Mouse (Mus musculus): ENCODE data around the gene Eif2b2.

Gene Eif2b2

GRCm38 (mm10) chr12:85193923-85194622 lies 25.2 kb upstream of the Eif2b2 start:
- DNase-seq (ENCODE audit: low spot score) = no peak

- peak; percentile 56 for DNase-seq (ENCODE audit: low spot score)
Observed at GRCm38 (mm10) chr12:85194623-85195018, 24.7 kb upstream of the Eif2b2 start.

DNA sequence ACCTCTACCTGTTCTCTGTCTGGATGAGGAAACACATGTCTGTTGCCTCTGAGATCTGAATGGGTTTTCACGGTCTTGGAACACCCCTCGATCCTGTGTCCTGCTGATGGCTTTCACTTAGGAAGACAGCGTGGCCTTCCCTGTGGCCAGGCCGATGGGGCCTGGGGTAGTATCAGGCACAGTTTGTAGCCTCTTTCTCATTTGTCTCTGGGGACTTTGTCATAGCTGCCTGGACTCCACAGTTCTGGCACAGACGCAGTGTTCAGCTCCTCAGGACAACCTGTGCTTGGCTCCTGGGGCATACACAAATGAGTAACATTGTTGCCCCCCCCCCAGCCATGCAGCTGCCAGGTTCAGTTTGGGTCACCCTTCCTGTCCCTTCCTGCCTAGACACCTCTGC lies 24.2 kb upstream of the Eif2b2 start:
- no peak for DNase-seq (ENCODE audit: low spot score)

GRCm38 (mm10) chr12:85196191-85196590 lies 23.1 kb upstream of the Eif2b2 start:
- no peak for DNase-seq (ENCODE audit: low spot score)

DNA sequence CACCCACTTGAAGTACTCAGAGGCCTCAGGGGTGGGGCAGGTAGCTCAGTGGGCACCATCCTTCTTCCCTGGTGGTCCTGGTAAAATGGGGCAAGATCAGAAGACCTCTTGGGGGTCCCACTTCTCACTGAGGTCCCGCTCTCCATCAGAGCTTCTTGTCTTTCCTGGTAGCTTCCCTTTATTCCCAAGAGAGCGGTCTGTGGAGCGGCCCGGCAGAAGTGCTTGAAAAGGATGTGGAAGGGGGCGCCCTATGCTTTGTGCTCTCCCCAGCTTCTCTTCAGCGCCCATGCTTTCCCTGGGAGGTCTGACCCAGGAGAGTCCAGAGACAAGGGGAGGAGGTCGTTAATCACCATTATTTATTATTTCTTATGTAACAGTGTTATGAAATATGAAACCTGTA lies 21.9 kb upstream of the Eif2b2 start:
- no peak for DNase-seq (ENCODE audit: low spot score)

DNA sequence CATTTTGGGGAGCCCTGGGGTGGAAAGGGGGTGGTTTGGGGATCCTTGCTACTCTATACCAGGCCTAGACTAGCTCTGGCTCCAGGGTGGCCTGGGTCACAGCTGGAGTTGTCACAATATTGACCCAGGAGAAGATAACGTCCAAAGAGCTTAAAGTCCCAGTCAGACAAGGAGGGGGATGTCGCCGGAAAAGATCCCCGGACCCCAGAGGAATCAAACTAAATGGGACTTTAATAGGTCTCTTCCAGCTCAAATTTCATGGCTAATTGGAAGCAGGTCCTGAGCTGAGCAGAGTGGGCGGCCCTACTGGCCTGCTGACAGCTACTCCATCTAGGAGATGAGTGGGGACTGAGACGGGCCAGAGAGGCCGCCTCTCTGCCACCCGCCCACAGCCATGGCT lies 21.3 kb upstream of the Eif2b2 start:
- no peak for DNase-seq (ENCODE audit: low spot score)

- no peak for DNase-seq (ENCODE audit: low spot score)
Observed at GRCm38 (mm10) chr12:85199954-85200353, 19.3 kb upstream of the Eif2b2 start.

GRCm38 (mm10) chr12:85200929-85201829 lies 18.1 kb upstream of the Eif2b2 start:
- no peak for DNase-seq (ENCODE audit: low spot score)

DNA sequence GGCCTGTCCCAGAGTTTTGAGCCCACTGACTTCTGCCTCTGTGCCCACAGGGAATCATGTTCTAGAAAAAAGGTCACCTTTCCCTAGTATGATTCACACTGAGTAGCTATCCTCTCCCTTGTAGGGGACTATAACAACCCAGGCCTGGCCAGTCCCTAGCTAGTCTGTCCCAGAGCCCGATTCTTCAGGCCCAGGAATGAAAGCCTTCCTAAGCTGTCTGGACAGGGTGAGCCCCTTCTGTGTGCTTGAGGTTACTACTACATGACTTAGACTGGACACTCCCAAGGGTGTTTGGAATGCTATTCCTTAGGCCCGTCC lies 17.5 kb upstream of the Eif2b2 start:
- no peak for DNase-seq (ENCODE audit: low spot score)

DNA sequence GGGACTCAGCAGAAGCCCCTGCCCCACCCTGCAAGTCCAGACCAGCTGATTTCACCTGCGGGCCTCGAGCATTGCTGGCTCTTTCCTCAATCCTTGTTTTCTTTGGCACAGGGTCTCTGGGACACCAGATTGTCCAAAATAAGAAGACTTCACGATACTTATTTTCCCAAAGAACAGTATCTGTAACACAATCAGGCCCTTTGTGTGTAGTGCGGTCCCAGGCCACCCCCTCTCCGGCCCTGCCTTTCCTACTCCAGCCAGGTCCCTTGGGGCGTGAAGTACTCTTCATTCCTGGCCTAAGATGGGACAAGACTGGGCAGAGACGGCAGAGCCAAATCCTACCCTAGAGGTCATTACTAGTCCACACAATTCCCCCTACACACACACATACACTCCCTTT lies 17.1 kb upstream of the Eif2b2 start:
- DNase-seq (ENCODE audit: low spot score) = no peak

- DNase-seq (ENCODE audit: low spot score) = no peak
Observed at GRCm38 (mm10) chr12:85203699-85204098, 15.6 kb upstream of the Eif2b2 start.

DNA sequence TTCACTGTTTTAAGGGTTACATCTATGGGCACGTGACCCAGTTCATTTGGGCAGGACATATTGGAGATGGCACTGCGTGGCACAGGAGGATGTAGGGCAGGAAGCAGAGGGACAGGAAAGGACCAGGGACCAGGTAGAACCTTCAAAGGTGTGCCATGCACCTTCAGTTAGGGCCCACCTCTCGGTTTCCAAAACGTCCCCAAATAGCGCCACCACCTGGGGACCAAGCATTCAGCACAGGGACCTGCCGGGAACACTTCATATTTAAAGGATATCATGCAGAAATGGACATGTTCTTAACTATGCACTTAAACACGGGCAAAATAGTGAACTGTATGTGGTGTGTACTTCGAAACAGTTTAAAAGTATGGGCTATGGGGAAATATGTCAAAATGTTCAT lies 15.2 kb upstream of the Eif2b2 start:
- DNase-seq (ENCODE audit: low spot score) = no peak

GRCm38 (mm10) chr12:85205425-85205824 lies 13.9 kb upstream of the Eif2b2 start:
- no peak for DNase-seq (ENCODE audit: low spot score)

DNA sequence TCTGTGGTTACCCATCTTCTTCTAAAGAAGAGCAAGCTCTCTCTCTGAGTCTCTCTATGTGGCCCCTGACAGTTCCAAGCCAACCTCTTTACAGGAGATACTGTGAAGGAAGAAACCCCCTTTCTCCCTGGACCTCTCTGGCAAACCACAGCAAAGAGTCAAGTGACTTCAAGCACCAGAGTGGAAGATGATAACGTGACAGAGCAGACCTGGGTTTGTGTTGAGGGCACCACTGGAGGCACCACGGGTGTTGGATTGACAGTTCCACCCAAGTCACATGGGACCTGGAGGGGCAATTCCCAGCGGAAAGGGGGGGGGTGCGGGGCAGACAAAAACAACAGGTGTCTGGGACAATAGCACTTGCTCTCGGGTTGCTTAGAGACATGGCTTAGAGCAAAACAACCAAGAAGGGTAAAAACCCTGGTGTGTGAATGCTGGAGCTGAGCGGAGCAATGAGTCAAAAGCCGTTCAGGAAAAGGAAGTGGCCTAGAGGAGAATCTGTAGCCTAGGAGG lies 10.5 kb upstream of the Eif2b2 start:
- no peak for DNase-seq (ENCODE audit: low spot score)

GRCm38 (mm10) chr12:85215031-85215430 lies 4.2 kb upstream of the Eif2b2 start:
- DNase-seq (ENCODE audit: low spot score) = no peak

DNA sequence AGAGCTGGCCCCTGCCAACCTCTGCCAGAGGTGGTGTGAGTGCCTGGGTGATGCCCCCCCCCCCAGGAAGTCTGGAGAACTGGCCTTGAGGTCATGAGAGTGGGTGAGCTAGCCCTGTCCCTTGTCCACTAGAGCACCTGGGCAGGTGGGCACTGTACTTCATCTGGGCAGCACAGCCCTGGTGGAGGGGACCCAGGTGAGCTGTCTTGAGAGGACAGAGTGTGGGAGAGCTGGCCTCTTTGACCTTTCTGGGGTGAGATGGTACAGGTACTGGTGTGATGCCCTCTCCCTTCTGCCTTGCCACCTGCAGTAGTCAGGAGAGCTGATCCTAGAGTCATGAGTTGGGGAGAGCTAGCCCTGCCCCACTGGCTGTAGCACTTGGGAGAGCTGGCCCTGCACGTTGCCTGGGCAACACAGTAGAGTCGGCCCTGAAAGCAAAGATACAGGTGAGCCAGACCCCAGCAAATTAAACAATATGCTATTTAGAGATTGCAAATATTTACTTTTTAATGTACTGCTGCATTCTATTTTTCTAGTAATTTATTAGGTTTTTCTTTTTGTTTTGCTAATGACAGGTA lies 1.5 kb upstream of the Eif2b2 start:
- no peak for DNase-seq (ENCODE audit: low spot score)

GRCm38 (mm10) chr12:85219905-85220290 lies 617 bp downstream of the Eif2b2 start:
- no peak for DNase-seq (ENCODE audit: low spot score)

DNA sequence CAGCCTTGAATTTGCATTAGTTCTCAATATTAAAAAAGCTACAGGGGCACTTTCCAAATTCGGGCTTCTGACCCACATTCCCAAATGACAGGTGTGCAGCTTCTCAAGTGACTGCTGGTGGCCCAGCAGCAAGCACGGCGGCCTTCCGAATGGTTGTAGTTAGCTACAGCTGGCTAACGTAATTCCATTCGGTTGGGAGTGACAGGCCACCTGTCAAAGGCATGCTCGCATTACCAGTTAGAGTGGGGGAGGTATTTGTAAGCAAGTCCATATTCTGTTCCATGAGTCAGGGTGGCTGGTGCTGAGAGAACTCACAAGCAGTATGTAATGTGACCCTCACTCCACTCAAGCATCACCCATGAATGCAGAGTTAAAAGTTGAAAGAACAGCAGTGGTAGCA lies 7.9 kb downstream of the Eif2b2 start:
- no peak for DNase-seq (ENCODE audit: low spot score)

DNA sequence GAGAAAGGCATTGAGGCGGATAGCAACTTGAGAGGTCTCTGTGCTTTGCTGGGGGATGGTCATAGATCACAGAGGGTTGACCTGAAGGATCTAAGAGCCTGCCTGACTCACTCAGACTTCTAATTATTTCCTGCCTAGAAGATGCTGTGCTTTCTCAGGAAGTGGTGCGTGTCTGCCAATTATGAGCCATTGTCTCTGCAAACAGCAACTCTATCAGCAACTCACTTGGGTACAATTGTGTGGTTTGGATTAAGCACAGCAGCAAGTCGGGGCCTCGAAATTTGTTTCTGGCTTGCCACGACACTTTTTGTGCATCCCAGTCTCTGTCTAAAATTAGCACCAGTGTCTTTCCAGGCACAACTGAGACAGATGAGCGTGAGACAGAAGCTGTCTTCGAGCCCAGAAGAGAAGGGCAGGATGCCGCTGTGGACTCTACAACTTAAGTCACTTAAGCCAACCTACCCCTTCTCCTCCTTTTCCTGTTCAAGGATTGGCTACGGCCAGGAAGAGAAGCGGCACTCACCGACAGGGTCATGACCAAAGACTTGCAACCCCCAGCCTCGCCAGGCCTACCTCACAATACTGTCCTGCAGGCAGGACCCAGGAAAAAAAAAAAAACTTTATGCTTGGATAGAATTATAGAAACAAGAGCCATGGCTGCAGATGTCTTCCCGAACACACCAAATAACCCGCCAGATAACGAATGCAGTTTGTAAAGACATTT lies 8.8 kb downstream of the Eif2b2 start:
- no peak for DNase-seq (ENCODE audit: low spot score)

DNA sequence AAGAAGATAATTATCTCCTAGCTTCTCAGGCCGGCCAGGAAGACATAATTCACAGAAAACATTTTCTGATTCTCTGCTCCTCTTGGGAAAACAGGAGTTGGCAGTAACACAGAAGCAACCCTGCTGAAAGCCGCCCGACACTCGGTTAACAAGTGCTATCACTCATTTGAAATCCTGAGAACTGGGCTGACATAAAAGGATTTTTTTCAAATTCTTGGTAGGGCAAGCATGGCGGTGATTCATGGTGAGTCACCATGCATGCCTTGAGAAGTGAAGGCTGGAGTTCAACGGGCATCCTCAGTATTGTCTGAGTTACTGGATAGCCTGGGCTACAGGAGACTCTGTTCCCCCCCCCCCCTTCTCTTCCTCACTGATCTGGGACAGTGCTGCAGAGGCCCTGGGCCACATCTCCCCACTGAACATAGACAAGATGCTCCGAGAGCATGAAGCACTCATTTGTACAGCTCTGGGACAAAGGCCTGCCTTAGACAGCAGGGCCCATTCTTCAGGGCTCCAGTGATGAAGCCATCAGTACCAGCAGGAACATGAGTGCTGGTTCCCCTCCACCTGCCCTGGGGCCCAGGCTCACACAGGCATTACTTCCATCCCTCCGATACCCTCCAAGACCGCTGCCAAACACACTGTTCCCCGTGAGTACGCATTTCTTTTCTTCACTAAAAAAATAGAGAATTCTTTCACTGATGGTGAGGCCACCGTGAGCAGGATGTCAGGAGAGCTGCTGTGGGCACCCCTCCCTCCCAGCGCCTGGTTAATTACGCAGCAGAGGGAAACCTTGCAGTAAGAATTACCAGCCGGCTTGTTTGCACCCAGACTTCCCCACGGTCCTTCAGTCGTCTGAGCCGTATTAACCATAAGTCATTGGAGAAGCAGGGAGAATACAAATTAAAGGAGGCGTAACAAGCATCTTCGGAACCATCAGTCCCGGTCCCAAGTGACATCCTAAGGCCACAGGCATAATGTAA lies 14.4 kb downstream of the Eif2b2 start:
- DNase-seq (ENCODE audit: low spot score) = no peak

DNA sequence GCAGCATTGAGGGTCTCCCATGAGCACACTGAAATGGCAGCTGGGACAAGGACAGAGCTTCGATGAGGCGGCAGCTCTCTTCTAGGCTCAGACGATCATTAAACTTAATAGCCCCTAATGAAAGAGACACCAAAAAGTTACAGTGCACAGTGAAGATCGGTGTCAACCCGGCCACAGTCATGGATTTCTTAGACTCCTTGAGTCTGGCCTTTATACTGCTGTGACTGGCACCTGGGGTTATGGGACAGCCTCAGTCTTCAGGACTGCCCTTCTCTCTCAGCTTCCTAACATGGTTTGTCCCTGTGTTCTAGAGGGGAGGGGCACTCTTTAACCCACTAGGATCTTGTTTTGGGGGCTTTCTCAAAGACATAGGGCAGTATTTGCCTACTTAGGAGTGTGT lies 18.3 kb downstream of the Eif2b2 start:
- no peak for DNase-seq (ENCODE audit: low spot score)
